Mouse (Mus musculus) bone marrow, adult 2 months (tissue): ENCODE measurements at regions not wholly inside any gene's neighbourhood (a gene's known extent, or its start where the extent isn't known, plus 50 kb on each side); places are given as distances from the start of the nearest gene placed in this dataset.

ENCODE experiments used
- H3K27ac ChIP-seq: fragments of 200-500 bp; 2 replicates; pipeline ENCODE4 v1.5.1; 2012; ENCODE audit warnings: low read depth, mild to moderate bottlenecking, control low read depth, inconsistent platforms, low read length; ENCODE audit not compliant: control insufficient read depth, poor library complexity, insufficient read depth
- H3K4me1 ChIP-seq: fragments of 200-500 bp; 2 replicates; pipeline ENCODE4 v1.6.1; 2011; ENCODE audit warnings: low read length; ENCODE audit not compliant: control insufficient read depth, insufficient read depth
- H3K4me3 ChIP-seq: fragments of 200-500 bp; replicated peaks from 2 replicates; pipeline ENCODE3; 2011; ENCODE audit warnings: mild to moderate bottlenecking, low read depth, low read length, control low read depth; ENCODE audit not compliant: control insufficient read depth
- CTCF ChIP-seq: fragments of 200-500 bp; IDR thresholded peaks from 2 replicates; pipeline ENCODE4 v1.5.1; 2011; ENCODE audit warnings: low read length, control low read depth; ENCODE audit not compliant: control insufficient read depth, insufficient read depth
- POLR2A ChIP-seq: fragments of 200-500 bp; IDR thresholded peaks from 2 replicates; pipeline ENCODE4 v1.6.1; 2011; ENCODE audit warnings: low read depth, mild to moderate bottlenecking, control low read depth, low read length, borderline replicate concordance; ENCODE audit not compliant: control insufficient read depth
- WGBS: fragments of 180-500 bp; shearing (Covaris S2); methylation state at CpG from one replicate; pipeline ENCODE4 v1.1.7; 2018; 5-methylcytosine and 5-hydroxymethylcytosine counted together

GRCm38 (mm10) chr1:137690860-137691595, 484.5 kb downstream of the Ptprc start:
- H3K27ac ChIP-seq = no peak overlapping the region
- TF ChIP-seq CTCF (no peak), POLR2A (no peak)
- 86% methylated on average over 9 of the region's 9 CpGs for WGBS
- H3K4me1 ChIP-seq = no peaks in the 10 kb centered on the region
- H3K4me3 ChIP-seq = no peak overlapping the region

GRCm38 (mm10) chr1:137670650-137671049, 504.9 kb downstream of the Ptprc start:
- Histone ChIP-seq H3K4me3 (no peak overlapping the region), H3K4me1 (no peaks in the 10 kb centered on the region), H3K27ac (no peak overlapping the region)
- TF ChIP-seq POLR2A (no peak), CTCF (no peak)
- WGBS = 79% methylated on average over 5 of the region's 5 CpGs

GRCm38 (mm10) chr1:137669849-137670248, 505.7 kb downstream of the Ptprc start:
- TF ChIP-seq POLR2A (no peak), CTCF (no peak)

GRCm38 (mm10) chr1:137658141-137658540, 517.4 kb downstream of the Ptprc start:
- WGBS = 78% methylated on average over 1 of the region's 1 CpGs

More at GRCm38 (mm10) chr1:137669849-137670248, 505.7 kb downstream of the Ptprc start:
- Histone ChIP-seq H3K4me1 (no peaks in the 10 kb centered on the region), H3K27ac (no peak overlapping the region), H3K4me3 (no peak overlapping the region)
- WGBS = 65% methylated on average over 3 of the region's 3 CpGs

DNA sequence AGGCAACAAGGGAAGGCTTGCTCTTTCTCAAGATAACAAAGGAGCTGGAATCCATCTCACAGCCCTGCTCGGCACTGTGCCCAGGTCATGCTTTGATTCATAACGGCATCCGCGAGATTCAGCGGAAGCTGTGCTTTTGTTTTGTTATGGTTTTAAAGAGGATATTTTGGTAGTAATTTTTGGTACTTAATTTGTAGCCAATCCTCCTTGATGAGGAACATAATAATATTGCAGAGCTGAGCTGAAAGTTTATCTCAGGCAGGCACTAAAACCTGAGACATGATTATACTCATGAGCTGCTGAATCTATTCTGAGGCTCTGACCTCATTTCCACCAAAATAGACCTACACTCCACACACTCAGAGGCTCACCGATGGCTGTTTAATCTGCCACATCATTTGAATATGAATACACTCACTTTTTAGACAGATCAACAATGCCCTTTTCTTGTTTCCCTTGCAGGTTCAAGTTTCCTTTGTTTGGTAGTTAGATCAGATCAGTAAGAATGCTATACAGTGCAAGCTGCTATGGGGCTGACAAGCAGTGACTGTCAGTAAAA, 518.5 kb downstream of the Ptprc start:
- Histone ChIP-seq H3K4me1 (no peaks in the 10 kb centered on the region), H3K4me3 (no peak overlapping the region), H3K27ac (no peak overlapping the region)
- WGBS = 73% methylated on average over 6 of the region's 6 CpGs
- TF ChIP-seq CTCF (no peak), POLR2A (no peak)

More at GRCm38 (mm10) chr1:137658141-137658540, 517.4 kb downstream of the Ptprc start:
- Histone ChIP-seq H3K4me1 (no peaks in the 10 kb centered on the region), H3K27ac (no peak overlapping the region), H3K4me3 (no peak overlapping the region)
- TF ChIP-seq CTCF = no peak
- no peak for TF ChIP-seq POLR2A

- Histone ChIP-seq H3K4me1 (no peaks in the 10 kb centered on the region), H3K27ac (no peak overlapping the region)
- 78% methylated on average over 4 of the region's 4 CpGs for WGBS
Measured at GRCm38 (mm10) chr1:137654171-137654570, 521.3 kb downstream of the Ptprc start.

DNA sequence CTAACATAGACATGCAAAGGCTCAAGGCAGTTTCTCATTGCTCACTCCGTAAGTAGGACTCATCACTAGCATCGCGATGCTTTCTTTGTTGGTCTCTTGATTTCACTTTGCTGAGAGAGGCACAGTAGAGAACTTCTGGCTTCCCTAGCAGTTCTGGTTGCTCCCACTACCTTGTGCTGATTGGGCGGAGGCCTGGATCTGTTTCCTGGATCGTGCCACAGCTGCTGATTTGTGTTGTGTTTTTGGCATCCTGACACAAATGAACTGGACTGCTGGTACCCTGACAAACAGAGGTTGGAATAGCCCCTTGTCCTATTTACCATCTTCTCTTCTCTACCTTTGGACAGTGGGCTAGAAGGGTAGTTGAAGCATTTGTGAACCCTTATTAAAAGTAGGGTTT, 522.0 kb downstream of the Ptprc start:
- TF ChIP-seq POLR2A (no peak), CTCF (no peak)
- 79% methylated on average over 5 of the region's 5 CpGs for WGBS
- Histone ChIP-seq H3K4me3 (no peak overlapping the region), H3K27ac (no peak overlapping the region), H3K4me1 (no peaks in the 10 kb centered on the region)

More at GRCm38 (mm10) chr1:137654171-137654570, 521.3 kb downstream of the Ptprc start:
- H3K4me3 ChIP-seq = no peak overlapping the region
- no peak for TF ChIP-seq POLR2A
- TF ChIP-seq CTCF = no peak

DNA sequence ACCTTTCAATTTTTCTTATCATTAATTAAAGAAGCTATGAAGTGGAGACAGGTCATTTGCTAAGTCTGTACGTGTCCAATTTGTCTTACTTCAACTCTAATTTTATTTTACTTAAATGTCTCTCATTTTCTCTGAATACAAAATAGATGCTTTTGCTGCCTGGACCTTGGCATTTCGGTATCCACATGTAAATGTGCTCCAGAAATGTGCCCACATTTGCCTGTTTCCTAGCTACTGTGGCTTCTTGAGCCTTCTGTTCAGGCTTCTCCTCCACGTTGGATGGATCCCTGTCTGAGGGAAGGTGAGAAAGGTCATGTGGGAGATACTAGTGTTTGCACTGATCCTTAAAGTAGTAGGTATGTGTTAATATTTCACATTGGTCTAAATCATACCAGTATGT, 524.9 kb downstream of the Ptprc start:
- 44% methylated on average over 3 of the region's 3 CpGs for WGBS
- H3K4me1 ChIP-seq = no peaks in the 10 kb centered on the region
- no peak overlapping the region for H3K4me3 ChIP-seq
- TF ChIP-seq CTCF (no peak), POLR2A (no peak)
- H3K27ac ChIP-seq = no peak overlapping the region

- H3K4me3 ChIP-seq = no peak overlapping the region
- H3K27ac ChIP-seq = no peak overlapping the region
- H3K4me1 ChIP-seq = no peaks in the 10 kb centered on the region
- TF ChIP-seq POLR2A (no peak), CTCF (no peak)
- WGBS = 3% methylated on average over 2 of the region's 2 CpGs
Measured at GRCm38 (mm10) chr1:137650082-137650481, 525.4 kb downstream of the Ptprc start.
